Mouse (Mus musculus): ENCODE data around the gene Olfr1305. TPM values are rescaled to one million over a fixed set of nuclear protein-coding genes. Genes with fewer than 3 reads are reported as not detected.

Gene Olfr1305
- not detected in 2 replicates for polyA plus RNA-seq (2015; fragmentation: Nextera tagmentation; extraction: Ambion mirVana)

DNA sequence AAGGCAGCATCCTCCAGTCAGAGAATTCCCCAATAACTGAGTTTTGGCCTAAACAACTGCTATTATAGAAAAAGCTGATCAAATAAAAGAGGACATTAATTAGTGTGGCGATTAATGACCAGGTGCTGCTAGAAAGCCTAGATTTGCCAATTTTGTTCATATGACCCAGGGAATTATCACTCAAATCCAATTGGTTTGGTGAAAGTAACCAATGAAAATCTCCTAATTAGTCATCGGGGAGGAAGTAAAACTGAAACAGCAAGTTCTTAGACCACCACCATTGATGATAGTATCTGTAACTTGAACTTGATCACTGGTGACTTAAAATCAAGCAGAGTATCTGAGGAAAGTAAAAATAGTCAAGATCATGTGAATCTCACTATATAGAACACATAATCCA, at the start of gene Olfr1305:
Olfr1305 (minus strand) TSS at position 101 of the 400 bp plus-strand sequence.
- Histone ChIP-seq H3K36me3 (no peaks in the 10 kb centered on the region), H3K4me2 (no peak within 1 kb of the TSS), H3K27ac (replicated peaks) (no peak within 1 kb of the TSS), H3K9me3 (peaks cover 5% of the 10 kb centered on the region; the same call in 1 of the 2 replicates), H3K27me3 (replicated peaks) (no peaks in the 10 kb centered on the region), H3K9ac (no peak within 1 kb of the TSS), H3K4me3 (no peak within 1 kb of the TSS), H3K4me1 (no peaks in the 10 kb centered on the region)
- 72% methylated on average over 2 of the region's 2 CpGs for WGBS
- ATAC-seq (ENCODE audit: extremely low read depth, insufficient number of reproducible peaks, low FRiP score, low TSS enrichment): no peak

GRCm38 (mm10) chr2:111916171-111916570, 39.2 kb upstream of the Olfr1305 start, which contains the start of gene Olfr1306:
Gene Olfr1306 (minus strand): TSS chr2:111916271.
- no peak within 1 kb of the TSS for H3K4me3 ChIP-seq
- H3K4me1 ChIP-seq: no peaks in the 10 kb centered on the region
- 0 out of 2 replicates have a peak, but pooled peaks cover 4% of the 10 kb centered on the region for H3K9me3 ChIP-seq
- no peaks in the 10 kb centered on the region for H3K27me3 ChIP-seq (replicated peaks)
- H3K36me3 ChIP-seq: no peaks in the 10 kb centered on the region
- H3K4me2 ChIP-seq: no peak within 1 kb of the TSS
- no peak within 1 kb of the TSS for H3K27ac ChIP-seq (replicated peaks)
- WGBS: 52% methylated on average over 1 of the region's 1 CpGs
- no peak for ATAC-seq (ENCODE audit: extremely low read depth, insufficient number of reproducible peaks, low FRiP score, low TSS enrichment)
- no peak within 1 kb of the TSS for H3K9ac ChIP-seq

DNA sequence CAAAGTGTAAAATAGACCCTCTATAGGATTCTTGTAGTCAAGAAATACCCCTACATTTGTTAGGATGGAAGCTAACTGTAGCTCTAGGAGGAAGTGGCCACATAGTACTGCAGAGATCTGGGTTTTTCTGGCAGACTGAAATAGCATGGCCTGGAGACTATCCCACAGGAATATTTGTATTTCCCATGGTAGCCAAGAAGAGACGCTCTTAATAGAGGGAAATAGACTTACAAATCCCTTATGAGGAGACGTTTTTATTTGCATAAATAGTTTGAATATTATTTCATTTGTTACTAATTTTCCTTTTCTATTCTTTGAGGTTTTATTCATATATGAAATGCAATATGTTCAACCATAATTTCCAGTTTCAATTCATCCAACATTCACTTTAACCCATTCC, 56.7 kb downstream of the Olfr1305 start, which contains the start of gene Olfr1303:
Olfr1303 (minus strand) TSS at position 101 of the 400 bp plus-strand sequence.
- Histone ChIP-seq H3K27ac (replicated peaks) (no peak within 1 kb of the TSS), H3K4me3 (no peak within 1 kb of the TSS), H3K36me3 (no peaks in the 10 kb centered on the region), H3K9ac (no peak within 1 kb of the TSS), H3K9me3 (no peaks in the 10 kb centered on the region), H3K27me3 (replicated peaks) (no peaks in the 10 kb centered on the region), H3K4me1 (no peaks in the 10 kb centered on the region), H3K4me2 (no peak within 1 kb of the TSS)
- 70% methylated on average over 2 of the region's 2 CpGs for WGBS
- no peak for ATAC-seq (ENCODE audit: extremely low read depth, insufficient number of reproducible peaks, low FRiP score, low TSS enrichment)

Other genes starting within 250 kb of the Olfr1305 start
- gene Olfr1298, start 227.9 kb downstream of the Olfr1305 start, polyA plus RNA-seq (2015; fragmentation: Nextera tagmentation; extraction: Ambion mirVana): not detected in 2 replicates
- gene Olfr1299, start 215.7 kb downstream of the Olfr1305 start, polyA plus RNA-seq (2015; fragmentation: Nextera tagmentation; extraction: Ambion mirVana): not detected in 2 replicates
- not detected in 2 replicates for gene Olfr1301, start 126.1 kb downstream of the Olfr1305 start, polyA plus RNA-seq (2015; fragmentation: Nextera tagmentation; extraction: Ambion mirVana)
- not detected in 2 replicates for gene Olfr1302, start 99.7 kb downstream of the Olfr1305 start, polyA plus RNA-seq (2015; fragmentation: Nextera tagmentation; extraction: Ambion mirVana)
- gene Olfr1303, start 56.8 kb downstream of the Olfr1305 start, polyA plus RNA-seq (2015; fragmentation: Nextera tagmentation; extraction: Ambion mirVana): not detected in 2 replicates
- not detected in 2 replicates for gene Olfr1306, start 39.1 kb upstream of the Olfr1305 start, polyA plus RNA-seq (2015; fragmentation: Nextera tagmentation; extraction: Ambion mirVana)
- gene Olfr1307, start 72.3 kb upstream of the Olfr1305 start, polyA plus RNA-seq (2015; fragmentation: Nextera tagmentation; extraction: Ambion mirVana): 0.01 TPM in 1 of 2 replicates, not detected in the other
- gene Olfr1308, start 87.8 kb upstream of the Olfr1305 start, polyA plus RNA-seq (2015; fragmentation: Nextera tagmentation; extraction: Ambion mirVana): not detected in 2 replicates
- gene Olfr1309, start 113.1 kb upstream of the Olfr1305 start, polyA plus RNA-seq (2015; fragmentation: Nextera tagmentation; extraction: Ambion mirVana): not detected in 2 replicates
- gene Olfr1310, start 135.6 kb upstream of the Olfr1305 start, polyA plus RNA-seq (2015; fragmentation: Nextera tagmentation; extraction: Ambion mirVana): not detected in 2 replicates
- gene Olfr1311, start 147.3 kb upstream of the Olfr1305 start, polyA plus RNA-seq (2015; fragmentation: Nextera tagmentation; extraction: Ambion mirVana): not detected in 2 replicates
- not detected in 2 replicates for gene Olfr1312, start 173.1 kb upstream of the Olfr1305 start, polyA plus RNA-seq (2015; fragmentation: Nextera tagmentation; extraction: Ambion mirVana)
- gene Olfr1313, start 200.7 kb upstream of the Olfr1305 start, polyA plus RNA-seq (2015; fragmentation: Nextera tagmentation; extraction: Ambion mirVana): not detected in 2 replicates
- gene Olfr1314, start 219.6 kb upstream of the Olfr1305 start, polyA plus RNA-seq (2015; fragmentation: Nextera tagmentation; extraction: Ambion mirVana): not detected in 2 replicates
- gene Olfr1315-ps1, start 238.3 kb upstream of the Olfr1305 start, polyA plus RNA-seq (2015; fragmentation: Nextera tagmentation; extraction: Ambion mirVana): not detected in 2 replicates

Measured in heart, embryonic 13.5 days (tissue).